Mouse (Mus musculus): ENCODE measurements around the gene Tmem200c. TPM values are rescaled to one million over a fixed set of nuclear protein-coding genes. Genes with fewer than 3 reads are reported as not detected.
A peak's percentile ranks its signal among the peaks of the same experiment; 100 is the strongest.

The Tmem200c gene
- 0.21 and 0.36 TPM in 2 replicates for total RNA-seq (2012; rRNA removed)

DNA sequence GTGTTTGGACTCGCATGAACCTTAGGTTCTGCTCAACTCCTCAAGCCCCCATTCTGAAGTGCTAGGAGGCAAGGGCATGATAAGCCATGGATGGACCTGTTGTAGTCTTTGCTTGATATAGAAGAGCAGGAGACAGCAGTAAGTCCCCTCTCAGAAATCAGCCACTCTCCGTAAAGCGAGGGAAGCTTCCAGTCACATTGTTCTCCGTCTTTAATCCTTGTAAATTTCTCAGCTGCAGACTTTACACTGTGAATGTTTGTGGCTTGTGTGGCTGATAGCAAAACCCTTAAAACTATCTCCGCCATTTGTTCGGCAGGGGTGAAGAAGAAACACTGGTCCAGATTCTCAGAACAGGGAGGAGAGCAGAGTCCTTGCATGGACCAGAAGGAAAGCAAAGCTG, at the start of gene Tmem200c:
Gene Tmem200c (plus strand): TSS at position 301 of the 400 bp plus-strand sequence.
- no peak for TF ChIP-seq CHD2 (IDR thresholded peaks at IDR 0.05; ENCODE audit: low read depth, low read length)
- no peak for TF ChIP-seq ZNF384 (IDR thresholded peaks at IDR 0.05; ENCODE audit: low read depth, low read length)
- no peaks in the 10 kb centered on the region for H3K4me1 ChIP-seq (ENCODE audit: control insufficient read depth in 2 of 2, insufficient read depth in 2 of 2, low read length in 2 of 2, poor library complexity in 1 of 2)
- DNase-seq (ENCODE audit: low read depth, low spot score), result no peak
- H3K9ac ChIP-seq (ENCODE audit: insufficient read depth, low read depth, low read length, poor library complexity, severe bottlenecking), result no peak within 1 kb of the TSS
- in situ Hi-C loops (cut with MboI; ENCODE audit: low sequenced_read_pairs in 2 of 2, unreplicated experiment in 2 of 2), result loop anchor here in 1 of 2 experiments (25.0 kb wide), 1 partner anchor 914 kb away; no protein-coding TSS in a partner anchor
- no peaks in the 10 kb centered on the region for H3K36me3 ChIP-seq (ENCODE audit: control insufficient read depth, insufficient read depth, low read length, poor library complexity, severe bottlenecking)
- no peaks in the 10 kb centered on the region for H3K9me3 ChIP-seq (ENCODE audit: control insufficient read depth, insufficient read depth, low read depth, low read length)
- H3K4me3 ChIP-seq (ENCODE audit: insufficient read depth in 1 of 2, low read depth in 1 of 2, low read length in 2 of 2, poor library complexity in 1 of 2, severe bottlenecking in 1 of 2), result no peak within 1 kb of the TSS
- H3K27ac ChIP-seq (ENCODE audit: insufficient read depth, low read depth, low read length, poor library complexity, severe bottlenecking), result no peak within 1 kb of the TSS

DNA sequence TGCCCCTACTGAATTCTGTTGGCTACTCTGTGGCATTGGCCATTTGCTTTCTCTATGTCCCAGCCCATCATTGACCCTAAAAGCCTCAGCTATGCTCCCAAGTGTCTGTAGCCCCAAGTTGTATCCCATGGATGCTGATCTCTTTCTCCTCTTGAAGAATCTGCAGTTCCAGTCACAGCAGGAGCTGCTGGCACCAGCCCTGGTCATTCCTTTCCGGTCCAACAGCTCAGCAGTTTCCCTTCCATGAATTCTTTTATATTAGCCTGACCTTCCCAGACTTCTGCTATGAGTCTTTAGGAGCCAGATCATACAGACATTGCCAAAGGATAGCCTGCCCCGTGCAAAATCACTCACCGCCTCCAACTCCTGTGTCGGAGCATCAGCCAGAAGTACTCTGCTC, 32.7 kb upstream of the Tmem200c start:
- TF ChIP-seq HCFC1 (IDR thresholded peaks at IDR 0.05; ENCODE audit: borderline replicate concordance, insufficient read depth, low read length) (no peak), ZC3H11A (IDR thresholded peaks at IDR 0.05; ENCODE audit: borderline replicate concordance, low read depth, low read length) (no peak), MAFK (IDR thresholded peaks at IDR 0.05; ENCODE audit: insufficient read depth, low read depth, low read length) (no peak), ZNF384 (IDR thresholded peaks at IDR 0.05; ENCODE audit: low read depth, low read length) (no peak), CHD2 (IDR thresholded peaks at IDR 0.05; ENCODE audit: low read depth, low read length) (no peak)
- Histone ChIP-seq H3K9ac (ENCODE audit: insufficient read depth, low read depth, low read length, poor library complexity, severe bottlenecking) (no peak overlapping the region), H3K27ac (ENCODE audit: insufficient read depth, low read depth, low read length, poor library complexity, severe bottlenecking) (no peak overlapping the region), H3K36me3 (ENCODE audit: control insufficient read depth, insufficient read depth, low read length, poor library complexity, severe bottlenecking) (no peaks in the 10 kb centered on the region), H3K4me1 (ENCODE audit: control insufficient read depth in 2 of 2, insufficient read depth in 2 of 2, low read length in 2 of 2, poor library complexity in 1 of 2) (no peaks in the 10 kb centered on the region), H3K9me3 (ENCODE audit: control insufficient read depth, insufficient read depth, low read depth, low read length) (no peaks in the 10 kb centered on the region), H3K4me3 (ENCODE audit: insufficient read depth in 1 of 2, low read depth in 1 of 2, low read length in 2 of 2, poor library complexity in 1 of 2, severe bottlenecking in 1 of 2) (no peak overlapping the region)
- in situ Hi-C loops (cut with MboI; ENCODE audit: low sequenced_read_pairs in 2 of 2, unreplicated experiment in 2 of 2), result no loop called here
- no peak for DNase-seq (ENCODE audit: low read depth, low spot score)

DNA sequence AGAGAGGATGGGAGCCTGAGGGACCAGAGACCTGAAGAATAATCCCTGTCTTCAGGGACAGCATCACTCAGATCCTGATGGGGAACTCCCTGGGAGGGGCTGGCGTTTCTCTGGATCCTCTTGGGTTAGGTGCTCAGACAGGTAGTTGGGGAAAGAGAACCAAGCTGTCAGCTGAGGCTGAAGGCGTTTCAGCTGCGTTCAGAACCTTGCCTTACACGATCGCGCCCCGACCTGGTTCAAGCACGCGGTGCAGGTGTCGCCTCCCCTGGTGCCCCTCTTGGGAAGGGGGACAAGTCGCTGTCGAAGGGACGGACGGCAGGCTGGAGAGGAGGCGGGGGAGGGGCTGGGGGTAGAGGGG, 10.2 kb downstream of the Tmem200c start:
- TF ChIP-seq ZNF384 (IDR thresholded peaks at IDR 0.05; ENCODE audit: low read depth, low read length) (no peak), HCFC1 (IDR thresholded peaks at IDR 0.05; ENCODE audit: borderline replicate concordance, insufficient read depth, low read length) (no peak), MAFK (IDR thresholded peaks at IDR 0.05; ENCODE audit: insufficient read depth, low read depth, low read length) (no peak), ZC3H11A (IDR thresholded peaks at IDR 0.05; ENCODE audit: borderline replicate concordance, low read depth, low read length) (no peak), CHD2 (IDR thresholded peaks at IDR 0.05; ENCODE audit: low read depth, low read length) (no peak)
- in situ Hi-C loops (cut with MboI; ENCODE audit: low sequenced_read_pairs in 2 of 2, unreplicated experiment in 2 of 2), result loop anchor here in 1 of 2 experiments (25.0 kb wide), 1 partner anchor 924 kb away; no protein-coding TSS in a partner anchor
- H3K4me3 ChIP-seq (ENCODE audit: insufficient read depth in 1 of 2, low read depth in 1 of 2, low read length in 2 of 2, poor library complexity in 1 of 2, severe bottlenecking in 1 of 2), result peak overlapping the region; percentile 45 to 52
- H3K27ac ChIP-seq (ENCODE audit: insufficient read depth, low read depth, low read length, poor library complexity, severe bottlenecking), result no peak overlapping the region
- H3K4me1 ChIP-seq (ENCODE audit: control insufficient read depth in 2 of 2, insufficient read depth in 2 of 2, low read length in 2 of 2, poor library complexity in 1 of 2), result no peaks in the 10 kb centered on the region
- no peaks in the 10 kb centered on the region for H3K9me3 ChIP-seq (ENCODE audit: control insufficient read depth, insufficient read depth, low read depth, low read length)
- no peak overlapping the region for H3K9ac ChIP-seq (ENCODE audit: insufficient read depth, low read depth, low read length, poor library complexity, severe bottlenecking)
- DNase-seq (ENCODE audit: low read depth, low spot score), result no peak
- no peaks in the 10 kb centered on the region for H3K36me3 ChIP-seq (ENCODE audit: control insufficient read depth, insufficient read depth, low read length, poor library complexity, severe bottlenecking)

DNA sequence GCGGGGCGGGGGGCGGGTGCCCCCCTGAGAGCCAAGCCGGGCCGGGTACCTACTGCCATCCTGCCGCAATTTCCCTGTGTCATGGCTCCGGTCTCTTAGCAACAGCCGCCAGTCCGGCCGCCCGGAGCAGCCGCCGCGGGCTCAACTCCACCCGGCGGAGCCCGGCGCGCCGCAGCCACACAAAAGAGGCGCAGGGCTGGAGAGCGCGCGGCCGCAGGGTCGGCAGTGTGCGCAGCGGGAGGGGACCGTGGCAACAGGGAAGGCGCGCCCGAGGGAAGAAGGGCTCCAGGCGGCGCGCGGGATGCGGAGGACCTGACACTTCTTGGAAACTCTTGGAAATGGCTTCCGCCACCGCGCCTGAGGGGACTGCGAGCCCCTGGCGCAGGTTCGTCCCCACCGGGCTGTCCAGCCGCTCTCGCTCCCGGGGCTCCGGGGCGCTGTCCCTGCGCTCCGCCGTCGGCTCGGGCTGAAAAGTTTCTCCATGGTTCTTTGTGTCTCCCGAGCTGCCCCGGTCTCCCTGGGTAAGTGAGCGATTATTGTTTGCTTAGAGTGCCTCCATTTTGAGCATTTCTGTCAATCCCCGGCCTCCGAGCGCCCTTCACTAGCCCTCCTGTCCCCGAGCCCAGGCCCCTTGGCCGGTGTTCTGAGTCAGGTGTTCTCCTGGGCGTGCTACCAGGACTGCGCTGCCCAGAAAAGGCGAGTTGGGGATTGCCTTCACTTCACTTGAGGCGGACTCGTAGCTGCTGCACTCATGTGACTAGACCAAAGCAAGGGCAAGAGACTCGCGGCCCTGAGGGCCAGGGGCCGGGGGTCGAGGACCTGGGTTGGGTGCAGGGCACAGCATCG, 10.8 kb downstream of the Tmem200c start:
- no peak for TF ChIP-seq MAFK (IDR thresholded peaks at IDR 0.05; ENCODE audit: insufficient read depth, low read depth, low read length)
- no peak for TF ChIP-seq ZC3H11A (IDR thresholded peaks at IDR 0.05; ENCODE audit: borderline replicate concordance, low read depth, low read length)
- no peak for TF ChIP-seq HCFC1 (IDR thresholded peaks at IDR 0.05; ENCODE audit: borderline replicate concordance, insufficient read depth, low read length)
- TF ChIP-seq CHD2 (IDR thresholded peaks at IDR 0.05; ENCODE audit: low read depth, low read length), result no peak
- TF ChIP-seq ZNF384 (IDR thresholded peaks at IDR 0.05; ENCODE audit: low read depth, low read length), result no peak
- Histone ChIP-seq H3K27ac (ENCODE audit: insufficient read depth, low read depth, low read length, poor library complexity, severe bottlenecking) (no peak overlapping the region), H3K4me3 (ENCODE audit: insufficient read depth in 1 of 2, low read depth in 1 of 2, low read length in 2 of 2, poor library complexity in 1 of 2, severe bottlenecking in 1 of 2) (peak overlapping the region; percentile 52 to 67), H3K9me3 (ENCODE audit: control insufficient read depth, insufficient read depth, low read depth, low read length) (no peaks in the 10 kb centered on the region), H3K36me3 (ENCODE audit: control insufficient read depth, insufficient read depth, low read length, poor library complexity, severe bottlenecking) (no peaks in the 10 kb centered on the region), H3K9ac (ENCODE audit: insufficient read depth, low read depth, low read length, poor library complexity, severe bottlenecking) (no peak overlapping the region), H3K4me1 (ENCODE audit: control insufficient read depth in 2 of 2, insufficient read depth in 2 of 2, low read length in 2 of 2, poor library complexity in 1 of 2) (no peaks in the 10 kb centered on the region)
- in situ Hi-C loops (cut with MboI; ENCODE audit: low sequenced_read_pairs in 2 of 2, unreplicated experiment in 2 of 2), result loop anchor here in 1 of 2 experiments (25.0 kb wide), 1 partner anchor 925 kb away; no protein-coding TSS in a partner anchor
- peak; percentile 49 for DNase-seq (ENCODE audit: low read depth, low spot score)

Data from ES-E14 (cell line).